Mouse (Mus musculus) cerebellum, adult 9-11 months (tissue): ENCODE measurements around the gene Scgb3a1.

ENCODE experiments used
- DNase-seq: peaks from one replicate; pipeline ENCODE4 v3.0.0; 2022

Scgb3a1 gene

GRCm38 (mm10) chr11:49663310-49663709 is at the start of gene Scgb3a1:
Scgb3a1 (plus strand) TSS chr11:49663610.
- no peak for DNase-seq

GRCm38 (mm10) chr11:49615856-49616725 is 47.3 kb upstream of the Scgb3a1 start:
- no peak for DNase-seq

- DNase-seq, result no peak
These were observed 44.9 kb upstream of the Scgb3a1 start for GRCm38 (mm10) chr11:49618476-49618875.

- no peak for DNase-seq
These were observed 41.5 kb upstream of the Scgb3a1 start for GRCm38 (mm10) chr11:49621953-49622352.

- no peak for DNase-seq
These were observed 39.3 kb upstream of the Scgb3a1 start for GRCm38 (mm10) chr11:49624156-49624555.

- no peak for DNase-seq
These were observed 37.5 kb upstream of the Scgb3a1 start for GRCm38 (mm10) chr11:49625863-49626262.

- DNase-seq, result no peak
These were observed 36.7 kb upstream of the Scgb3a1 start for GRCm38 (mm10) chr11:49626748-49627147.

GRCm38 (mm10) chr11:49631154-49631553 is 32.3 kb upstream of the Scgb3a1 start:
- no peak for DNase-seq

GRCm38 (mm10) chr11:49632256-49632655 is 31.2 kb upstream of the Scgb3a1 start:
- DNase-seq, result no peak

- no peak for DNase-seq
These were observed 29.3 kb upstream of the Scgb3a1 start for GRCm38 (mm10) chr11:49634101-49634500.

GRCm38 (mm10) chr11:49635671-49636070 is 27.7 kb upstream of the Scgb3a1 start:
- DNase-seq, result no peak

- no peak for DNase-seq
These were observed 27.0 kb upstream of the Scgb3a1 start for GRCm38 (mm10) chr11:49636449-49636848.

GRCm38 (mm10) chr11:49645677-49646076 is 17.7 kb upstream of the Scgb3a1 start:
- no peak for DNase-seq

- DNase-seq, result no peak
These were observed 13.1 kb upstream of the Scgb3a1 start for GRCm38 (mm10) chr11:49650113-49650993.

GRCm38 (mm10) chr11:49650994-49651761 is 12.2 kb upstream of the Scgb3a1 start:
- DNase-seq, result no peak

- no peak for DNase-seq
These were observed 11.6 kb upstream of the Scgb3a1 start for GRCm38 (mm10) chr11:49651762-49652322.

- DNase-seq, result peak; percentile 49
These were observed 10.9 kb upstream of the Scgb3a1 start for GRCm38 (mm10) chr11:49652401-49653078.

GRCm38 (mm10) chr11:49653079-49653408 is 10.4 kb upstream of the Scgb3a1 start:
- DNase-seq, result no peak

GRCm38 (mm10) chr11:49654651-49655050 is 8.8 kb upstream of the Scgb3a1 start:
- DNase-seq, result no peak

- no peak for DNase-seq
These were observed 7.9 kb upstream of the Scgb3a1 start for GRCm38 (mm10) chr11:49655501-49655900.

- no peak for DNase-seq
These were observed 5.3 kb upstream of the Scgb3a1 start for GRCm38 (mm10) chr11:49658065-49658464.
